Mouse (Mus musculus) limb, embryonic 13.5 days (tissue): ENCODE results near the gene Lrrc8b. TPM values are rescaled to one million over a fixed set of nuclear protein-coding genes. Genes with fewer than 3 reads are reported as not detected.

Experiments used
- ATAC-seq: fragments of 200-750 bp; cut with Nextera tagmentation; 2 replicates; pipeline ENCODE4 v1.8.0; 2017; ENCODE audit warnings: low read depth, moderate number of reproducible peaks, moderate TSS enrichment; ENCODE audit not compliant: low FRiP score
- H3K27ac ChIP-seq: fragments of 300-500 bp; sonication (generic); 2 replicates; pipeline ENCODE4 v1.5.1; 2015; ENCODE audit warnings: inconsistent platforms, mild to moderate bottlenecking, moderate library complexity
- H3K27me3 ChIP-seq: fragments of 300-500 bp; sonication (generic); 2 replicates; pipeline ENCODE4 v1.6.1; 2015; ENCODE audit warnings: mild to moderate bottlenecking, inconsistent platforms
- H3K36me3 ChIP-seq: fragments of 300-500 bp; sonication (generic); 2 replicates; pipeline ENCODE4 v1.6.1; 2015; ENCODE audit warnings: inconsistent platforms, mild to moderate bottlenecking, moderate library complexity
- H3K4me1 ChIP-seq: fragments of 300-500 bp; sonication (generic); 2 replicates; pipeline ENCODE4 v1.6.1; 2015; ENCODE audit warnings: inconsistent platforms
- H3K4me2 ChIP-seq: fragments of 300-500 bp; sonication (generic); replicated peaks from 2 replicates; pipeline ENCODE4 v1.6.1; 2015; ENCODE audit warnings: inconsistent platforms, mild to moderate bottlenecking, moderate library complexity
- H3K4me3 ChIP-seq: fragments of 300-500 bp; sonication (generic); 2 replicates; pipeline ENCODE4 v1.5.1; 2015; ENCODE audit warnings: moderate library complexity, mild to moderate bottlenecking, inconsistent platforms
- H3K9ac ChIP-seq: fragments of 300-500 bp; sonication (generic); 2 replicates; pipeline ENCODE4 v1.6.1; 2015; ENCODE audit warnings: mild to moderate bottlenecking, inconsistent platforms
- H3K9me3 ChIP-seq: fragments of 300-500 bp; sonication (generic); 2 replicates; pipeline ENCODE4 v1.6.1; 2016; ENCODE audit warnings: inconsistent platforms
- WGBS: fragments of 180-500 bp; shearing (Covaris S2); methylation state at CpG from one replicate; pipeline ENCODE4 v1.1.7; 2015; 5-methylcytosine and 5-hydroxymethylcytosine counted together
- polyA plus RNA-seq: library from polyadenylated mRNA; unstranded; fragments of >200 nt; fragmentation: Nextera tagmentation; extraction: Ambion mirVana; gene quantifications from 2 replicates; pipeline ENCODE4 v1.2.1, GENCODE M21; 2015

Lrrc8b gene
- polyA plus RNA-seq, 1 experiment from 2014 or later: 3.2 TPM

GRCm38 (mm10) chr5:105428265-105428974, 12.8 kb downstream of the Lrrc8b start:
- Histone ChIP-seq H3K9ac (no peak overlapping the region), H3K9me3 (no peaks in the 10 kb centered on the region), H3K36me3 (no peaks in the 10 kb centered on the region), H3K27me3 (no peaks in the 10 kb centered on the region), H3K4me2 (no peak overlapping the region), H3K27ac (no peak overlapping the region), H3K4me3 (no peak overlapping the region), H3K4me1 (no peaks in the 10 kb centered on the region)
- WGBS: 75% methylated on average over 12 of the region's 12 CpGs
- no peak for ATAC-seq

GRCm38 (mm10) chr5:105430148-105430547, 14.6 kb downstream of the Lrrc8b start:
- H3K4me1 ChIP-seq: no peaks in the 10 kb centered on the region
- WGBS: 82% methylated on average over 8 of the region's 8 CpGs

GRCm38 (mm10) chr5:105439608-105440007, 24.0 kb downstream of the Lrrc8b start:
- Histone ChIP-seq H3K4me2 (no peak overlapping the region), H3K36me3 (no peaks in the 10 kb centered on the region), H3K27me3 (no peaks in the 10 kb centered on the region), H3K4me1 (0 out of 2 replicates have a peak, but pooled peaks cover 3% of the 10 kb centered on the region), H3K27ac (no peak overlapping the region), H3K4me3 (no peak overlapping the region), H3K9me3 (no peaks in the 10 kb centered on the region), H3K9ac (no peak overlapping the region)
- no peak for ATAC-seq
- WGBS: 88% methylated on average over 5 of the region's 5 CpGs

More at GRCm38 (mm10) chr5:105430148-105430547, 14.6 kb downstream of the Lrrc8b start:
- Histone ChIP-seq H3K4me2 (no peak overlapping the region), H3K9ac (no peak overlapping the region), H3K27me3 (no peaks in the 10 kb centered on the region), H3K36me3 (no peaks in the 10 kb centered on the region), H3K9me3 (no peaks in the 10 kb centered on the region), H3K4me3 (no peak overlapping the region), H3K27ac (no peak overlapping the region)
- no peak for ATAC-seq

GRCm38 (mm10) chr5:105440992-105441535, 25.5 kb downstream of the Lrrc8b start:
- H3K36me3 ChIP-seq: no peaks in the 10 kb centered on the region
- H3K9ac ChIP-seq: no peak overlapping the region
- H3K27ac ChIP-seq: no peak overlapping the region
- no peak for ATAC-seq
- H3K27me3 ChIP-seq: no peaks in the 10 kb centered on the region
- 87% methylated on average over 9 of the region's 9 CpGs for WGBS
- H3K4me1 ChIP-seq: 0 out of 2 replicates have a peak, but pooled peaks cover 6% of the 10 kb centered on the region
- no peaks in the 10 kb centered on the region for H3K9me3 ChIP-seq
- H3K4me3 ChIP-seq: no peak overlapping the region
- no peak overlapping the region for H3K4me2 ChIP-seq

- Histone ChIP-seq H3K27ac (no peak overlapping the region), H3K36me3 (no peaks in the 10 kb centered on the region), H3K27me3 (no peaks in the 10 kb centered on the region), H3K9me3 (no peaks in the 10 kb centered on the region), H3K4me3 (no peak overlapping the region), H3K9ac (no peak overlapping the region), H3K4me1 (0 out of 2 replicates have a peak, but pooled peaks cover 6% of the 10 kb centered on the region), H3K4me2 (no peak overlapping the region)
- 79% methylated on average over 5 of the region's 5 CpGs for WGBS
- no peak for ATAC-seq
Measured at GRCm38 (mm10) chr5:105442212-105443000, 26.8 kb downstream of the Lrrc8b start.

GRCm38 (mm10) chr5:105443057-105443815, 27.7 kb downstream of the Lrrc8b start:
- Histone ChIP-seq H3K27ac (no peak overlapping the region), H3K9me3 (no peaks in the 10 kb centered on the region), H3K27me3 (no peaks in the 10 kb centered on the region), H3K9ac (no peak overlapping the region), H3K4me2 (no peak overlapping the region), H3K4me3 (no peak overlapping the region), H3K36me3 (no peaks in the 10 kb centered on the region), H3K4me1 (0 out of 2 replicates have a peak, but pooled peaks cover 6% of the 10 kb centered on the region)
- ATAC-seq: no peak
- 72% methylated on average over 11 of the region's 11 CpGs for WGBS

GRCm38 (mm10) chr5:105445686-105446085, 30.1 kb downstream of the Lrrc8b start:
- Histone ChIP-seq H3K9ac (no peak overlapping the region), H3K4me3 (no peak overlapping the region), H3K4me1 (0 out of 2 replicates have a peak, but pooled peaks cover 6% of the 10 kb centered on the region), H3K9me3 (no peaks in the 10 kb centered on the region), H3K36me3 (no peaks in the 10 kb centered on the region), H3K27ac (no peak overlapping the region), H3K27me3 (no peaks in the 10 kb centered on the region), H3K4me2 (no peak overlapping the region)
- WGBS: 68% methylated on average over 6 of the region's 6 CpGs
- no peak for ATAC-seq

- H3K4me2 ChIP-seq: no peak overlapping the region
- no peak overlapping the region for H3K27ac ChIP-seq
- no peaks in the 10 kb centered on the region for H3K9me3 ChIP-seq
- no peak overlapping the region for H3K9ac ChIP-seq
- peaks cover 13% of the 10 kb centered on the region for H3K4me1 ChIP-seq
- WGBS: 23% methylated on average over 1 of the region's 1 CpGs
- no peaks in the 10 kb centered on the region for H3K27me3 ChIP-seq
- no peak for ATAC-seq
- H3K36me3 ChIP-seq: no peaks in the 10 kb centered on the region
- H3K4me3 ChIP-seq: no peak overlapping the region
Measured at GRCm38 (mm10) chr5:105454105-105454504, 38.5 kb downstream of the Lrrc8b start.

GRCm38 (mm10) chr5:105459077-105459476, 43.5 kb downstream of the Lrrc8b start:
- Histone ChIP-seq H3K4me1 (peaks cover 1% of the 10 kb centered on the region; the same call in 1 of the 2 replicates), H3K4me3 (no peak overlapping the region), H3K4me2 (no peak overlapping the region), H3K9ac (no peak overlapping the region), H3K36me3 (no peaks in the 10 kb centered on the region), H3K27me3 (no peaks in the 10 kb centered on the region), H3K27ac (no peak overlapping the region), H3K9me3 (no peaks in the 10 kb centered on the region)
- 78% methylated on average over 6 of the region's 6 CpGs for whole genome bisulfite sequencing
- no peak for ATAC-seq

GRCm38 (mm10) chr5:105460551-105460950, 45.0 kb downstream of the Lrrc8b start:
- Histone ChIP-seq H3K4me2 (no peak overlapping the region), H3K4me1 (no peaks in the 10 kb centered on the region), H3K9ac (no peak overlapping the region), H3K4me3 (no peak overlapping the region), H3K27ac (no peak overlapping the region), H3K36me3 (no peaks in the 10 kb centered on the region), H3K27me3 (no peaks in the 10 kb centered on the region), H3K9me3 (no peaks in the 10 kb centered on the region)
- WGBS: 87% methylated on average over 5 of the region's 5 CpGs
- ATAC-seq: no peak

GRCm38 (mm10) chr5:105461076-105461475, 45.5 kb downstream of the Lrrc8b start:
- H3K9me3 ChIP-seq: no peaks in the 10 kb centered on the region
- no peak overlapping the region for H3K4me3 ChIP-seq
- WGBS: 90% methylated on average over 1 of the region's 1 CpGs
- ATAC-seq: no peak
- H3K4me1 ChIP-seq: no peaks in the 10 kb centered on the region
- no peak overlapping the region for H3K27ac ChIP-seq
- no peaks in the 10 kb centered on the region for H3K27me3 ChIP-seq
- H3K9ac ChIP-seq: no peak overlapping the region
- H3K4me2 ChIP-seq: no peak overlapping the region
- no peaks in the 10 kb centered on the region for H3K36me3 ChIP-seq

- no peak overlapping the region for H3K4me3 ChIP-seq
- no peak for ATAC-seq
- no peaks in the 10 kb centered on the region for H3K9me3 ChIP-seq
- H3K27ac ChIP-seq: no peak overlapping the region
- H3K27me3 ChIP-seq: no peaks in the 10 kb centered on the region
- no peaks in the 10 kb centered on the region for H3K4me1 ChIP-seq
- no peaks in the 10 kb centered on the region for H3K36me3 ChIP-seq
- H3K9ac ChIP-seq: no peak overlapping the region
- H3K4me2 ChIP-seq: no peak overlapping the region
Measured at GRCm38 (mm10) chr5:105464671-105465070, 49.1 kb downstream of the Lrrc8b start.
